Mouse (Mus musculus) ES-E14 (cell line): ENCODE measurements around the gene Sapcd1.

ENCODE experiments used
- CHD2 ChIP-seq: IDR thresholded peaks from 2 replicates; pipeline ENCODE4 v1.6.1; 2014; ENCODE audit warnings: mild to moderate bottlenecking, low read depth, low read length, inconsistent platforms
- MAFK ChIP-seq: IDR thresholded peaks from 2 replicates; pipeline ENCODE4 v1.6.1; 2014; ENCODE audit warnings: mild to moderate bottlenecking, low read depth, low read length, inconsistent platforms; ENCODE audit not compliant: insufficient read depth
- ZNF384 ChIP-seq: IDR thresholded peaks from 2 replicates; pipeline ENCODE4 v1.6.1; 2012; ENCODE audit warnings: low read depth, low read length, inconsistent platforms

DNA sequence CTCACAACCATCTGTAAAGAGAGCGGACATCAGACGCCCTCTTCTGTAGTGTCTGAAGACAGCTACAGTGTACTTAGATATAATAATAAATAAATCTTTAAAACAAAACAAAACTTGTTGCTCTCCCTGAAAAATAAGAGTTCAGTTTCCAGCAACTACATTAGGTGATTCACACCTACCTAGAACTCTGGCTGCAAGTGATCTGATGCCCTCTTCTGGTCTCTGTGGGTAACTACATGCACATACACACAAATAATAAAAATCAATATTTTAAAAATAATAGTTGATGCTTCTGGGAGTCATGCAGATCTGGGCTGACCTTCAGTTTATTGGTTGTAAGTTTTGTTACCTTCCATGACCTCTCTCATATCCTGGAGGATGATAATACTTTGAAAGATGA lies 43.6 kb downstream of the Sapcd1 start:
- no peak for TF ChIP-seq MAFK
- TF ChIP-seq ZNF384: no peak
- no peak for TF ChIP-seq CHD2
